Mouse (Mus musculus) hindbrain, embryonic 16.5 days (tissue): ENCODE measurements around the gene Eef1akmt1. TPM values are rescaled to one million over a fixed set of nuclear protein-coding genes. Genes with fewer than 3 reads are reported as not detected.

Experiments
- ATAC-seq: fragments of 200-750 bp; cut with Nextera tagmentation; 2 replicates; pipeline ENCODE4 v1.8.0; 2017; ENCODE audit warnings: moderate TSS enrichment, moderate library complexity
- H3K27ac ChIP-seq: fragments of 300-500 bp; sonication (generic); 2 replicates; pipeline ENCODE4 v1.5.1; 2014; ENCODE audit warnings: low read depth, mild to moderate bottlenecking, control low read depth, low read length, moderate library complexity
- H3K27me3 ChIP-seq: fragments of 300-500 bp; sonication (generic); replicated peaks from 2 replicates; pipeline ENCODE4 v1.6.1; 2014; ENCODE audit warnings: low read length; ENCODE audit not compliant: control insufficient read depth, insufficient read depth
- H3K36me3 ChIP-seq: fragments of 300-500 bp; sonication (generic); 2 replicates; pipeline ENCODE4 v1.6.1; 2014; ENCODE audit warnings: mild to moderate bottlenecking, low read length, moderate library complexity, mixed read lengths; ENCODE audit not compliant: control insufficient read depth, insufficient read depth
- H3K4me1 ChIP-seq: fragments of 300-500 bp; sonication (generic); 2 replicates; pipeline ENCODE4 v1.6.1; 2014; ENCODE audit warnings: low read depth, low read length; ENCODE audit not compliant: control insufficient read depth, insufficient read depth
- H3K4me2 ChIP-seq: fragments of 300-500 bp; sonication (generic); 2 replicates; pipeline ENCODE4 v1.6.1; 2014; ENCODE audit warnings: mild to moderate bottlenecking, low read length, control low read depth, moderate library complexity
- H3K4me3 ChIP-seq: fragments of 300-500 bp; sonication (generic); 2 replicates; pipeline ENCODE4 v1.5.1; 2014; ENCODE audit warnings: mild to moderate bottlenecking, low read length, control low read depth, moderate library complexity
- H3K9ac ChIP-seq: fragments of 300-500 bp; sonication (generic); 2 replicates; pipeline ENCODE4 v1.6.1; 2014; ENCODE audit warnings: low read depth, mild to moderate bottlenecking, control low read depth, low read length, moderate library complexity
- H3K9me3 ChIP-seq: fragments of 300-500 bp; sonication (generic); 2 replicates; pipeline ENCODE4 v1.6.1; 2014; ENCODE audit warnings: mild to moderate bottlenecking, low read length, moderate library complexity; ENCODE audit not compliant: control insufficient read depth
- WGBS: fragments of 180-500 bp; shearing (Covaris S2); extraction: QIAGEN DNeasy Blood & Tissue Kit; methylation state at CpG from one replicate; pipeline ENCODE4 v1.1.7; 2014; 5-methylcytosine and 5-hydroxymethylcytosine counted together
- polyA plus RNA-seq: library from polyadenylated mRNA; unstranded; fragments of >200 nt; fragmentation: Nextera tagmentation; extraction: Ambion mirVana; gene quantifications from 2 replicates; pipeline ENCODE4 v1.2.1, GENCODE M21; 2015

Eef1akmt1 gene
- polyA plus RNA-seq, 1 experiment from 2014 or later, result 89.5 TPM

DNA sequence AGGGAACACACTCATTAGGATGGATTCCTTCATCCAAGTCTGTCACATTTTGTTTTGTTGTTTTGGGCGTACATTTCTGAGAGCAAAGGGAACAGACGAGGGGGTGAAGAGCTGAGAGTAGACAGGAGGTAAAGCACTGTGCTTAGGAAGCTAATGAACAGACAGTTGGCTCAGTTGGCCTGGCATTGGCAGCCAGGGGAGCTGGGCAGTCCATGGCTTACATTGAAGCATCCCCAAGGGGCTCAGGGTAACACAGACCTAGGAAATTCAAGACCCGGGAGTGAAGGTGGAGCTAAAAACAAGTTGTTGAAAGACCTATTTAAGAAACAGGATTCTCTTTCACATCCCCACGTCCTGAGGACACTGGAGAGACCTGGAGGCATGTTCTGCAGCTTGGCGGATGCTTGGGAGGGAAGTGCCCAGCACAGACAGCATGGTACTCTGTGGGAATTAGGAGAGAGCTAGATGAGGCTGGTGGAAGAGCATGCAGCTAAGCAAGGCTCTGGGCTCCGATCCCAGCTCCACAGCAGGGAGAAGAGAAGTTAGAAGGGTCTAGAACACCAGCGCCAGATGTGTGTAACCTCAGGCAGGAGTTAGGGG is 15.8 kb downstream of the Eef1akmt1 start:
- Histone ChIP-seq H3K4me1 (no peaks in the 10 kb centered on the region), H3K27ac (no peak overlapping the region), H3K4me2 (no peak overlapping the region), H3K36me3 (0 out of 2 replicates have a peak, but pooled peaks cover 2% of the 10 kb centered on the region), H3K9me3 (no peaks in the 10 kb centered on the region), H3K27me3 (no peaks in the 10 kb centered on the region), H3K4me3 (no peak overlapping the region), H3K9ac (no peak overlapping the region)
- ATAC-seq, result no peak
- WGBS, result 88% methylated on average over 7 of the region's 7 CpGs

DNA sequence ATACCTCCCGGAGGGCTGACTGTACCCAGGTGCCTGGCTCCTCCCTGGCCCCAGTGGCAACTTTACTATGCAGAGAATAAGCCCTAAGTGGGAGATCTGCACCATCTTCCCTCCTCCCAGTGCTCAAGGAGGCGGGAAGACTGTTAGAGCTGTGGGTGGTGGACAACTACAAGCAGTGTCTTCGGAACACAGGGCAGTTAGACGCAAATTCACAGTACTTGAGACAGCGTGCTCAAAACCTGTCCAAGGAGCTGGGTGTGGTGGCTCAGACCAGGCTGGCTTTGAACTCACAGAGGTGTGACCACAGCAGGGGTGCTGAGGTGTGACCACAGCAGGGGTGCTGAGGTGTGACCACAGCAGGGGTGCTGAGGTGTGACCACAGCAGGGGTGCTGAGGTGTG is 17.0 kb downstream of the Eef1akmt1 start:
- 92% methylated on average over 5 of the region's 5 CpGs for WGBS
- Histone ChIP-seq H3K4me1 (no peaks in the 10 kb centered on the region), H3K9ac (no peak overlapping the region), H3K27ac (no peak overlapping the region), H3K27me3 (no peaks in the 10 kb centered on the region), H3K4me3 (no peak overlapping the region), H3K4me2 (no peak overlapping the region), H3K36me3 (peaks cover 5% of the 10 kb centered on the region; the same call in 1 of the 2 replicates), H3K9me3 (no peaks in the 10 kb centered on the region)
- ATAC-seq, result no peak

DNA sequence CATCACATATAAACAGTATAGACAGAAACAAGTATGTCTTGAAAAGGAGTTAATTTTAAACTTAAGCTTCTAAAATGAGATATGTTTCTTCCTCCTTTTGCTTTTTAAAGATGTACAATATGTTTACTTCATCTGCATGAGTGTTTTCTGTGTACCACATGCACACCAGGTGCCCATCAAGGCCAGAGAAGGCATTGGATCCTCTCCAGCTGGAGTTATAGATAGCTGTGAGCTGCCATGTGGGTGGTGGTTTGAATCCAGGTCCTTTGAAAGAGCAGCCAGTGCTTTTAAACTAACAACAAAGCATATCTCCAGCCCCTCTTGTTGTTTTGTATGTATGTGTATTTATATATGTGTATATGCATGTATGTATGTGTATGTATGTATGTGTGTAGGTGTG is 18.5 kb downstream of the Eef1akmt1 start:
- Histone ChIP-seq H3K9me3 (no peaks in the 10 kb centered on the region), H3K36me3 (peaks cover 5% of the 10 kb centered on the region; the same call in 1 of the 2 replicates), H3K27me3 (no peaks in the 10 kb centered on the region), H3K4me2 (no peak overlapping the region), H3K9ac (no peak overlapping the region), H3K4me1 (no peaks in the 10 kb centered on the region), H3K4me3 (no peak overlapping the region), H3K27ac (no peak overlapping the region)
- ATAC-seq, result no peak

DNA sequence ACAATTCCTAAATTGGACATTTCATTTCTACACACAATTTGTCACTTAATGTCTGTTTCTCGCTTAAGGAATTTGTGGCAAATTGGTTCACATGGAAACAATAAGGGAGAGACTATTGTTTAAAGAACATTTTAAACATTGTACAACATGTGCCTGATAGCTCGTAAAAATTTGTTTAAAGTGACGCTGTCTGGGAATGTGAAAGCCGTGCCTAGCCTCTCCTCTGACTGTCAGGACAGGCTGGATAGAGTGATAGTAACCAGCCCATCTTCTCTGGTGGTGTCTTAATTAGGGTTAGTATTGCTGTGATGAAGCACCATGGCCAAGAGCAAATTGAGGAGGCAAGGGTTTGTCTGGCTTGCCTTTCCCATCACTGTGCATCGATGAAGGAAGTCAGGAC is 24.4 kb downstream of the Eef1akmt1 start:
- H3K36me3 ChIP-seq, result peaks cover 21% of the 10 kb centered on the region
- no peak overlapping the region for H3K27ac ChIP-seq
- 0 out of 2 replicates have a peak, but pooled peaks cover 2% of the 10 kb centered on the region for H3K9me3 ChIP-seq
- H3K4me2 ChIP-seq, result no peak overlapping the region
- no peak for ATAC-seq
- H3K4me1 ChIP-seq, result no peaks in the 10 kb centered on the region
- no peak overlapping the region for H3K4me3 ChIP-seq
- H3K9ac ChIP-seq, result no peak overlapping the region
- WGBS, result 83% methylated on average over 5 of the region's 5 CpGs
- no peaks in the 10 kb centered on the region for H3K27me3 ChIP-seq

DNA sequence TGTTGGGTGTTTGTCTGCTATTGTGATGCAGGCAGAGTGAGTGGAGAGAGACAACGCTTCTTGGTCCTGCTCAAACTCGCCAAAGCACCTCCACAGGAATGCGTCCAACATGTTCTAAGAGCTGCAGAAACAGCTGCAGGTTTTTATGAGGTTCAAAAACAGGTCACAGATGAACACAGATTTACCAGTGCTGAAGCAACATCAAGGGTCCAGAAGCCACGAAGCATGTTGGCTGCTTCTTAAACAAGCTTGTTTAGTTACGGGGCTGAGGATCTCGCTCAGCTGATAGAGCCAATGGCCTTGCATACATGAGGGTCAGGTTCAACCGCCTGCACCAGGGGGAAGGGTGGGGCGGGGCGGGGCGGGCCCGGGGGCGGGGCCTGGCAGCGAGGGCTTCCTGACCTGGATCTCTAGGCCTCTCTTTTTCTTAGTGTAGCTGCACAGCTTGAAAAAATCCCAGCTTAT is 24.8 kb downstream of the Eef1akmt1 start:
- no peak overlapping the region for H3K9ac ChIP-seq
- WGBS, result 36% methylated on average over 12 of the region's 13 CpGs
- no peak overlapping the region for H3K4me2 ChIP-seq
- H3K27ac ChIP-seq, result no peak overlapping the region; the same call in 1 of the 2 replicates
- H3K9me3 ChIP-seq, result 0 out of 2 replicates have a peak, but pooled peaks cover 2% of the 10 kb centered on the region
- peaks cover 21% of the 10 kb centered on the region for H3K36me3 ChIP-seq
- H3K4me3 ChIP-seq, result no peak overlapping the region
- no peaks in the 10 kb centered on the region for H3K4me1 ChIP-seq
- no peaks in the 10 kb centered on the region for H3K27me3 ChIP-seq
- no peak for ATAC-seq

DNA sequence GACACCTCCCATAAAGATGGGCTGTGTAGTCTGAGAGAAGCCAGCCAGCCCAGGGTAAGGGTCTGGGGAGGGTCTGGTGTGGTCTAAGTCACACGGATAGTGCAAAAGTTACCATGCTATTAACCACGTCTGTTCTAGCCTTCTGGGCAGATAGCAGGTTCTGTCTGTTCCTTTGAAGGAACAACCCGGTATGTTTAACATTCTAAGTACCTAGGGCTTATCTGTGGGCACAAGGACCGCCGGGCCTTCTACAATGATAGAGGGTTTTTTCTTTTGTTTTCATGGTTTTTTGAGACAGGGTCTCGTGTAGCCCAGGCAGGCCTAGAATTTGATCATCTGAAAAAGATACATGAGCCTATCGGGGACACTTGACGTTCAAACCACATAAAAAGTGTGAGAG is 25.3 kb downstream of the Eef1akmt1 start:
- H3K4me3 ChIP-seq, result no peak overlapping the region
- no peak overlapping the region for H3K4me2 ChIP-seq
- H3K27me3 ChIP-seq, result no peaks in the 10 kb centered on the region
- no peak overlapping the region for H3K27ac ChIP-seq
- no peak overlapping the region for H3K9ac ChIP-seq
- H3K9me3 ChIP-seq, result 0 out of 2 replicates have a peak, but pooled peaks cover 2% of the 10 kb centered on the region
- 89% methylated on average over 8 of the region's 8 CpGs for WGBS
- H3K36me3 ChIP-seq, result peaks cover 21% of the 10 kb centered on the region
- H3K4me1 ChIP-seq, result no peaks in the 10 kb centered on the region
- ATAC-seq, result no peak

DNA sequence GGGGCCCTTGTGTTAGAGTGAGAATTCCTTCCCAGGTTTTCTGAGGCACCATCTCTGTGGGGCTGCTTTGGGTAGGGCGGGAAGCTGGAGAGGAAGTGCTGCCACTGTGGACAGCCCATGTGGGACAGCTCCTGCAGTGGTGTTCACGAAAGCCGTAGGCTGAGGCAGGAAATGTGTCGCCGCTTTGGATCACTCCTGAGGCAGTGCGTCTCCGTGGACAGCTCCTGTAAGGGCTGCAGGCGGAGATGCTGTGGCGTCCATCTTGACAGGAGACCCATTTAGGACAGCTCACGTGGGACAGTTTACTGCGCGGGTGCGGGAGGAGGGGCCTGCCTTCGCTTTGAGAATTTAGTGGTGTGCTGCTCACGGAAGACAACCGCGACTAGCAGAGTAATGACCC is 25.9 kb downstream of the Eef1akmt1 start:
- Histone ChIP-seq H3K9ac (no peak overlapping the region), H3K4me2 (no peak overlapping the region), H3K27me3 (no peaks in the 10 kb centered on the region), H3K4me3 (no peak overlapping the region), H3K4me1 (no peaks in the 10 kb centered on the region), H3K9me3 (0 out of 2 replicates have a peak, but pooled peaks cover 2% of the 10 kb centered on the region), H3K27ac (no peak overlapping the region), H3K36me3 (peaks cover 21% of the 10 kb centered on the region)
- WGBS, result 88% methylated on average over 17 of the region's 17 CpGs
- no peak for ATAC-seq

DNA sequence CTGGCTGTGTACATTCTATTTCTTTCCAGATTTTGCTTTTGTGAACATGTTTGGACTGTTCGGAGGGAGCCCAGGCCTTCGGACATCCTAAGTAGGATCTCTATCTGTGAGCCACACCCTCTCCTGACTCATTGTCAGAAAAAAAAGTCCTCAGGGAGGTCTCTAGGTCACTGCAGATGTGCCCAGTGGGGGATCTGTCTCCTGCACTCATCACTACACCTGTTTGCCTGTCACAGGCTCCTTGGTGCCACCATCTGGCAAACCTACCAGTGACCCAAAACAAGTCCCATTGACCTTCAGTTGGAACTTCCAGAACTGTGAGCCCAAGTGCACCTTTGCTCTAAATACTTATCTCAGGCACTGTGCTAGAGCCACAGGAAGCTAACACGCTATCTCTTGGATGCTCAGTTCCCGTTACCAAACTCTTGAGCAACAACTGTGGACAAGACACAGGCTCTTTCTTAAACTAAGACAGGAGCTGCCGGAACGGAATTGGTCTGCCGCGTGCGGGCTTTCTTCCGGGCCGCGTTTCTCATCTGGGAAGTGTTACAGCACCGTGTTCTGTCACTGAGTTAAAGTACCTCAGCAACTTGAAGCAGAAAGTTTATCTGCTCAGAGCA is 27.9 kb downstream of the Eef1akmt1 start:
- H3K9me3 ChIP-seq, result 0 out of 2 replicates have a peak, but pooled peaks cover 2% of the 10 kb centered on the region
- no peaks in the 10 kb centered on the region for H3K4me1 ChIP-seq
- no peak overlapping the region for H3K27ac ChIP-seq
- no peaks in the 10 kb centered on the region for H3K27me3 ChIP-seq
- no peak for ATAC-seq
- peaks cover 17% of the 10 kb centered on the region for H3K36me3 ChIP-seq
- H3K4me2 ChIP-seq, result no peak overlapping the region
- H3K4me3 ChIP-seq, result no peak overlapping the region
- 97% methylated on average over 13 of the region's 13 CpGs for WGBS
- H3K9ac ChIP-seq, result no peak overlapping the region

DNA sequence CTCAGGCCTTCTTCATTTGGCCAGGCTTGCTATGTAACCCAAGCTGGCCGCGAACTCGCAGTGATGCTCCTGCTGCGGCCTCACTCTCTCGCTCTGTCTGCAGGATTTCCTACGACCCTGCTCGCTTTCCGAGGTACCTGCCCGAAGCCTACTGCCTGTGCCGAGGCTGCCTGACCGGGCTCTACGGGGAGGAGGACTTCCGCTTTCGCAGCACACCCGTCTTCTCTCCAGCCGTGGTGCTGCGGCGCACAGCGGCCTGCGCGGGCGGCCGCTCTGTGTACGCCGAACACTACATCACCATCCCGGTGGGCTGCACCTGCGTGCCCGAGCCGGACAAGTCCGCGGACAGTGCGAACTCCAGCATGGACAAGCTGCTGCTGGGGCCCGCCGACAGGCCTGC is 29.2 kb downstream of the Eef1akmt1 start:
- H3K4me2 ChIP-seq, result no peak overlapping the region
- no peak overlapping the region for H3K4me3 ChIP-seq
- peaks cover 17% of the 10 kb centered on the region for H3K36me3 ChIP-seq
- no peak for ATAC-seq
- no peak overlapping the region for H3K27ac ChIP-seq
- no peak overlapping the region for H3K9ac ChIP-seq
- no peaks in the 10 kb centered on the region for H3K27me3 ChIP-seq
- H3K4me1 ChIP-seq, result peaks cover 7% of the 10 kb centered on the region
- WGBS, result 61% methylated on average over 32 of the region's 34 CpGs
- H3K9me3 ChIP-seq, result 0 out of 2 replicates have a peak, but pooled peaks cover 2% of the 10 kb centered on the region
